Mouse (Mus musculus): ENCODE data around the gene Ogg1. TPM values are rescaled to one million over a fixed set of nuclear protein-coding genes. Genes with fewer than 3 reads are reported as not detected.
A peak's percentile ranks its signal among the peaks of the same experiment; 100 is the strongest.

Ogg1 gene
- 8.1 and 9.9 TPM in 2 replicates for polyA plus RNA-seq (2015; fragmentation: Nextera tagmentation; extraction: Ambion mirVana)

- H3K4me3 ChIP-seq (ENCODE audit: low read length) = peak within 1 kb of the TSS; percentile 70
- H3K9ac ChIP-seq (ENCODE audit: low read length) = peak within 1 kb of the TSS; percentile 89
- peak; percentile 98 for ATAC-seq (replicated peaks; ENCODE audit: extremely low read depth, insufficient read depth, low FRiP score)
- H3K36me3 ChIP-seq (ENCODE audit: control insufficient read depth, insufficient read depth) = peaks cover 28% of the 10 kb centered on the region
- H3K9me3 ChIP-seq (replicated peaks; ENCODE audit: control insufficient read depth, low read length) = no peaks in the 10 kb centered on the region
- peak within 1 kb of the TSS; percentile 99 for H3K4me2 ChIP-seq (ENCODE audit: low read depth, low read length)
- H3K4me1 ChIP-seq (ENCODE audit: control insufficient read depth, insufficient read depth, low read length) = peaks cover 12% of the 10 kb centered on the region; the same call in 1 of the 2 replicates
- WGBS = under 1% methylated on average over 52 of the region's 52 CpGs
- no peaks in the 10 kb centered on the region for H3K27me3 ChIP-seq (ENCODE audit: control insufficient read depth, insufficient read depth, low read length)
- H3K27ac ChIP-seq (ENCODE audit: low read length) = peak within 1 kb of the TSS; percentile 95
These were observed at the start of gene Ogg1 for GRCm38 (mm10) chr6:113326533-113327315. Gene Ogg1, plus strand, starts transcription at chr6:113326972.

- Histone ChIP-seq H3K27me3 (ENCODE audit: control insufficient read depth, insufficient read depth, low read length) (peaks cover 34% of the 10 kb centered on the region), H3K4me2 (ENCODE audit: low read depth, low read length) (no peak overlapping the region), H3K27ac (ENCODE audit: low read length) (no peak overlapping the region), H3K4me3 (ENCODE audit: low read length) (no peak overlapping the region), H3K4me1 (ENCODE audit: control insufficient read depth, insufficient read depth, low read length) (no peaks in the 10 kb centered on the region), H3K9ac (ENCODE audit: low read length) (no peak overlapping the region), H3K36me3 (ENCODE audit: control insufficient read depth, insufficient read depth) (0 out of 2 replicates have a peak, but pooled peaks cover 5% of the 10 kb centered on the region), H3K9me3 (replicated peaks; ENCODE audit: control insufficient read depth, low read length) (no peaks in the 10 kb centered on the region)
- 56% methylated on average over 6 of the region's 6 CpGs for WGBS
- no peak for ATAC-seq (replicated peaks; ENCODE audit: extremely low read depth, insufficient read depth, low FRiP score)
These were observed 45.1 kb upstream of the Ogg1 start for GRCm38 (mm10) chr6:113281676-113282075.

DNA sequence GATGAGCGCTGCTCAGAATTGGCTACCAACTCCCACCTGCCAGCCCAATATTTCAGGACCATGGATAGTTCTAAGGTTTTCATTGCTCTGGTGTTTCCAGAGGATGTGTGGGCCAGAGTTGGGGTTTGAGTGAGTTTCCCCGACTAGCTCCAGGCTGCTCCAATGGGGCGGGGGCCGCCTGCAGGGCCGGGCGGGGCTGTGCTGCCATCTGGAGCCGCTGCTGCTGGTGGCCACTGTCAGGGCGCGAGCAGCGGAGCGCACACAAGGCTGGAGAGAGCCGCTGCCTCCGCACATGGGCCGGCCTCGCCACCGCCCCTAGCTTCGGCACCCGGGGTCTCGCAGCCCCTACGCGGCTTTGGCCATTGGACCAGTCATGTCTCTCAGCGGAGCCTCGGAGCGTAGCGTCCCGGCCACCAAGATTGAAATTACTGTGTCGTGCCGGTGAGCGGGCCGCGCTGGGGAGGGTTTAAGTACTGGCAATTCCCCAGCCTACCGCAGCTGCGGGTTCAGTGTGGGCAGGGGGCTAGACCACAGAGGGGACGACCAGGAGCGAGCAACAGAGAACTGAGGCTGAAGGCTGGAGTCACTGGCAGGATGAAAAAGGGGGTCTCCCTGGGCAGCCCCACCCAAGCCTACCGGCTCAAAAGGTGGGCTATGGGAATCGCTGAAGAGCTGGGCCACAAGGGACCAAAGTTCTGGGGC is 44.5 kb upstream of the Ogg1 start, which contains the start of gene Cpne9:
Gene Cpne9 (plus strand): TSS at position 207 of the 702 bp plus-strand sequence.
- peaks cover 34% of the 10 kb centered on the region for H3K27me3 ChIP-seq (ENCODE audit: control insufficient read depth, insufficient read depth, low read length)
- 2% methylated on average over 37 of the region's 37 CpGs for WGBS
- 0 out of 2 replicates have a peak, but pooled peaks have one; percentile 41 for ATAC-seq (replicated peaks; ENCODE audit: extremely low read depth, insufficient read depth, low FRiP score)
- H3K27ac ChIP-seq (ENCODE audit: low read length) = no peak within 1 kb of the TSS
- no peaks in the 10 kb centered on the region for H3K4me1 ChIP-seq (ENCODE audit: control insufficient read depth, insufficient read depth, low read length)
- H3K36me3 ChIP-seq (ENCODE audit: control insufficient read depth, insufficient read depth) = 0 out of 2 replicates have a peak, but pooled peaks cover 5% of the 10 kb centered on the region
- no peak within 1 kb of the TSS for H3K9ac ChIP-seq (ENCODE audit: low read length)
- H3K9me3 ChIP-seq (replicated peaks; ENCODE audit: control insufficient read depth, low read length) = no peaks in the 10 kb centered on the region
- H3K4me3 ChIP-seq (ENCODE audit: low read length) = no peak within 1 kb of the TSS
- no peak within 1 kb of the TSS for H3K4me2 ChIP-seq (ENCODE audit: low read depth, low read length)

GRCm38 (mm10) chr6:113282969-113283368 is 43.8 kb upstream of the Ogg1 start:
- Histone ChIP-seq H3K9ac (ENCODE audit: low read length) (no peak overlapping the region), H3K4me1 (ENCODE audit: control insufficient read depth, insufficient read depth, low read length) (no peaks in the 10 kb centered on the region), H3K4me2 (ENCODE audit: low read depth, low read length) (no peak overlapping the region), H3K27ac (ENCODE audit: low read length) (no peak overlapping the region), H3K27me3 (ENCODE audit: control insufficient read depth, insufficient read depth, low read length) (peaks cover 34% of the 10 kb centered on the region), H3K36me3 (ENCODE audit: control insufficient read depth, insufficient read depth) (0 out of 2 replicates have a peak, but pooled peaks cover 5% of the 10 kb centered on the region), H3K4me3 (ENCODE audit: low read length) (no peak overlapping the region), H3K9me3 (replicated peaks; ENCODE audit: control insufficient read depth, low read length) (no peaks in the 10 kb centered on the region)
- no peak for ATAC-seq (replicated peaks; ENCODE audit: extremely low read depth, insufficient read depth, low FRiP score)
- WGBS = 1% methylated on average over 22 of the region's 22 CpGs

DNA sequence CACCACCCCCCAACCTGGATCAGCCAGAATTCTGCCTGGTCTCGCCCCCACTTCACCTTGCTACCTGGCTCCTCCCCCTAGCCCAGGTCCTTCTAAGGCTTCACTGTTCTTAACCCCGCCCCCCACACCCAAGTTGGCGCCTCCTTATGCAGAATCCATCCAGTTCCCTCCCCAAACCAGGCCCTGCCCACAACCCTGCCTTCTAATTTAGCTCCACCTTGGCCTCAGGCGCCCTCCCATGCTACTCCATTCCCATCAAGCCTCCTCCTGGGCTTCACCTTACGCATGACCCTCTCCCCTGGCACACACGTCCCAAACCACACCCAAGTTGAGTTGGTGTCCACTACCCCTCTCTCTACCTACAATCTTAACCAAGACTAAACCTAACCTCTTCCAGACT is 43.3 kb upstream of the Ogg1 start:
- Histone ChIP-seq H3K27me3 (ENCODE audit: control insufficient read depth, insufficient read depth, low read length) (peaks cover 34% of the 10 kb centered on the region), H3K4me2 (ENCODE audit: low read depth, low read length) (no peak overlapping the region), H3K4me1 (ENCODE audit: control insufficient read depth, insufficient read depth, low read length) (no peaks in the 10 kb centered on the region), H3K27ac (ENCODE audit: low read length) (no peak overlapping the region), H3K36me3 (ENCODE audit: control insufficient read depth, insufficient read depth) (0 out of 2 replicates have a peak, but pooled peaks cover 5% of the 10 kb centered on the region), H3K9me3 (replicated peaks; ENCODE audit: control insufficient read depth, low read length) (no peaks in the 10 kb centered on the region), H3K9ac (ENCODE audit: low read length) (no peak overlapping the region), H3K4me3 (ENCODE audit: low read length) (no peak overlapping the region)
- WGBS = 8% methylated on average over 6 of the region's 6 CpGs
- no peak for ATAC-seq (replicated peaks; ENCODE audit: extremely low read depth, insufficient read depth, low FRiP score)

DNA sequence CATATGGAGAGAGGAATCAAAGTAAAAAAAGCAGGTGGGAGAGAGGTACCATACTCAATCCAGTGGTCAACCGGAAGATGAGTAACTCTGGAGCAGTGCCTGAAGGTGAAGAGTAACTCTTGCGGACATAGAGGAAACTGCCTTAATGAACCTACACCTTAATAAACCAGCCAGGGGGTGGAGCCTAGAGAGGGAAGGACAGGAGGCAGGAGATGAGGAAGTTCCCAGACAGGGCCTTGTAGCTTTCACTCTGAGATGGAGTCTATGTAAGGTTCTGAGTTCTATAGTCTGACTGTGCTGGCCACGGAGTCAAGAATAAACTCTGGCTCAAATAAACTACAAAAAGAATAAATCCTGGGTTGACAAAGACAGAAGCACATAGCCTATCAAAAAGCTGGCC is 41.8 kb upstream of the Ogg1 start:
- no peak overlapping the region for H3K4me2 ChIP-seq (ENCODE audit: low read depth, low read length)
- H3K9ac ChIP-seq (ENCODE audit: low read length) = no peak overlapping the region
- no peak for ATAC-seq (replicated peaks; ENCODE audit: extremely low read depth, insufficient read depth, low FRiP score)
- no peak overlapping the region for H3K27ac ChIP-seq (ENCODE audit: low read length)
- H3K4me1 ChIP-seq (ENCODE audit: control insufficient read depth, insufficient read depth, low read length) = no peaks in the 10 kb centered on the region
- peaks cover 34% of the 10 kb centered on the region for H3K27me3 ChIP-seq (ENCODE audit: control insufficient read depth, insufficient read depth, low read length)
- no peak overlapping the region for H3K4me3 ChIP-seq (ENCODE audit: low read length)
- H3K9me3 ChIP-seq (replicated peaks; ENCODE audit: control insufficient read depth, low read length) = no peaks in the 10 kb centered on the region
- 0 out of 2 replicates have a peak, but pooled peaks cover 5% of the 10 kb centered on the region for H3K36me3 ChIP-seq (ENCODE audit: control insufficient read depth, insufficient read depth)
- WGBS = 67% methylated on average over 3 of the region's 3 CpGs

GRCm38 (mm10) chr6:113286316-113286715 is 40.5 kb upstream of the Ogg1 start:
- Histone ChIP-seq H3K9me3 (replicated peaks; ENCODE audit: control insufficient read depth, low read length) (no peaks in the 10 kb centered on the region), H3K27me3 (ENCODE audit: control insufficient read depth, insufficient read depth, low read length) (peaks cover 34% of the 10 kb centered on the region), H3K27ac (ENCODE audit: low read length) (no peak overlapping the region), H3K4me1 (ENCODE audit: control insufficient read depth, insufficient read depth, low read length) (no peaks in the 10 kb centered on the region), H3K4me3 (ENCODE audit: low read length) (no peak overlapping the region), H3K36me3 (ENCODE audit: control insufficient read depth, insufficient read depth) (no peaks in the 10 kb centered on the region), H3K4me2 (ENCODE audit: low read depth, low read length) (no peak overlapping the region), H3K9ac (ENCODE audit: low read length) (no peak overlapping the region)
- WGBS = 52% methylated on average over 1 of the region's 1 CpGs
- ATAC-seq (replicated peaks; ENCODE audit: extremely low read depth, insufficient read depth, low FRiP score) = no peak

- Histone ChIP-seq H3K9me3 (replicated peaks; ENCODE audit: control insufficient read depth, low read length) (no peaks in the 10 kb centered on the region), H3K27ac (ENCODE audit: low read length) (no peak overlapping the region)
- 57% methylated on average over 4 of the region's 4 CpGs for WGBS
These were observed 39.5 kb upstream of the Ogg1 start for GRCm38 (mm10) chr6:113287236-113287635.

DNA sequence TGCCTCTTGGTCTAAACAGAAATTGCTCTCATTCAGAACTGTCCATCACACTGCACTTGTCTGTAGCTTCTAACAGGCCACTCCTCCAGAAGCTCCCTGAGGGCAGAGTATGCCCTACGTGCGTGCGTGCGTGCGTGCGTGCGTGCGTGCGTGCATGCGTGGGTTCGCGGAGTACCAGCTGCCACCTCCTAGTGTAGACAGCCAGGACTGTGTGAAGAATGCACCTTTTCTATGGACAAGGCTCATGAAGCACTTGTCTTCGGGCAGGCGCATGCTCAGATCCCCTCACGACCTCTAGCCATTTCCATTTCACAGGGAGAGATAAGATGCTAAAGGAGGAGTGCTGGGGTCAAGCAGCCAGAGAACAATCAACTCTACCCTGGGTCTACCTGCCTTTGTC is 37.4 kb upstream of the Ogg1 start:
- no peaks in the 10 kb centered on the region for H3K4me1 ChIP-seq (ENCODE audit: control insufficient read depth, insufficient read depth, low read length)
- H3K27me3 ChIP-seq (ENCODE audit: control insufficient read depth, insufficient read depth, low read length) = peaks cover 10% of the 10 kb centered on the region
- no peak overlapping the region for H3K4me2 ChIP-seq (ENCODE audit: low read depth, low read length)
- no peak overlapping the region for H3K4me3 ChIP-seq (ENCODE audit: low read length)
- ATAC-seq (replicated peaks; ENCODE audit: extremely low read depth, insufficient read depth, low FRiP score) = no peak
- H3K9me3 ChIP-seq (replicated peaks; ENCODE audit: control insufficient read depth, low read length) = no peaks in the 10 kb centered on the region
- no peak overlapping the region for H3K9ac ChIP-seq (ENCODE audit: low read length)
- 83% methylated on average over 15 of the region's 15 CpGs for WGBS
- H3K27ac ChIP-seq (ENCODE audit: low read length) = no peak overlapping the region
- H3K36me3 ChIP-seq (ENCODE audit: control insufficient read depth, insufficient read depth) = no peaks in the 10 kb centered on the region

More at GRCm38 (mm10) chr6:113287236-113287635, 39.5 kb upstream of the Ogg1 start:
- Histone ChIP-seq H3K4me1 (ENCODE audit: control insufficient read depth, insufficient read depth, low read length) (no peaks in the 10 kb centered on the region), H3K27me3 (ENCODE audit: control insufficient read depth, insufficient read depth, low read length) (peaks cover 29% of the 10 kb centered on the region), H3K4me2 (ENCODE audit: low read depth, low read length) (no peak overlapping the region), H3K9ac (ENCODE audit: low read length) (no peak overlapping the region), H3K36me3 (ENCODE audit: control insufficient read depth, insufficient read depth) (no peaks in the 10 kb centered on the region), H3K4me3 (ENCODE audit: low read length) (no peak overlapping the region)
- no peak for ATAC-seq (replicated peaks; ENCODE audit: extremely low read depth, insufficient read depth, low FRiP score)

Data from heart, embryonic 16.5 days (tissue).